Comparison of ENCODE assay signal across 9 mouse cellular contexts in genomic region chr9:56552187-56552686, GRCm38 (mm10).
DNase-seq lines count a peak whose midpoint lies in the region; ATAC-seq and TF ChIP-seq lines count a peak whose summit lies in the region.
"Had no signal": no experiment of that assay in that cellular context is flagged by ENCODE, and none has a peak within 500 bp of the region (broad histone marks: within the 10 kb centered on the region; RNA-seq: fewer than 3 reads in every experiment).

No protein-coding gene starts in this region.

- peaks cover 51% of the 10 kb centered on the region for H3K4me1 ChIP-seq in forebrain, embryonic 10.5 days
- H3K4me1 ChIP-seq in forebrain, embryonic 15.5 days = peaks cover 20% of the 10 kb centered on the region
- peaks cover 3% of the 10 kb centered on the region; the same call in 1 of the 2 replicates for H3K4me1 ChIP-seq in lung, adult 2 months (ENCODE audit: control insufficient read depth, insufficient read depth, low read length)
- no peaks in the 10 kb centered on the region for H3K4me1 ChIP-seq in liver, postnatal 0 days (ENCODE audit: insufficient read depth)

- no peak for TF ChIP-seq POLR2A in lung, adult 2 months (IDR thresholded peaks at IDR 0.05; ENCODE audit: borderline replicate concordance, extremely low read depth, low read depth, low read length)

- H3K27ac ChIP-seq in forebrain, embryonic 10.5 days = 0 out of 2 replicates have a peak overlapping the region, but pooled peaks have one; percentile 3
- H3K27ac ChIP-seq in forebrain, embryonic 15.5 days (replicated peaks) = no peak overlapping the region
- H3K27ac ChIP-seq in liver, postnatal 0 days (ENCODE audit: low read depth) = no peak overlapping the region
- H3K27ac ChIP-seq: intestine, embryonic 15.5 days had no signal

- no peak for ATAC-seq in forebrain, embryonic 15.5 days (replicated peaks)
- ATAC-seq in Patski = peak; percentile 65
- 0 out of 2 replicates have a peak, but pooled peaks have one; percentile 8 for ATAC-seq in liver, postnatal 0 days

- CTCF ChIA-PET in Patski (lab: Charles Lee) = interaction anchor here (0.6 to 2.7 kb wide), 18 partner anchors 10 to 434 kb away, joined by 3 to 13 read pairs (median 4); partner anchors contain the start of genes Hmg20a and Peak1

- no peaks in the 10 kb centered on the region for H3K36me3 ChIP-seq in forebrain, embryonic 10.5 days (replicated peaks)
- H3K36me3 ChIP-seq in forebrain, embryonic 15.5 days = no peaks in the 10 kb centered on the region
- H3K36me3 ChIP-seq in liver, postnatal 0 days (replicated peaks; ENCODE audit: insufficient read depth, low read length) = no peaks in the 10 kb centered on the region
- H3K36me3 ChIP-seq: intestine, embryonic 15.5 days had no signal

- POLR2A ChIA-PET in Patski (lab: Charles Lee) = interaction anchor here (0.9 to 1.3 kb wide), 4 partner anchors 45 to 350 kb away, joined by 3 to 5 read pairs (median 4); no protein-coding TSS in a partner anchor

- DNase-seq in forebrain, embryonic 10.5 days (ENCODE audit: extremely low spot score, low spot score) = no peak
- DNase-seq in lung, adult 2 months = peak; percentile 8
- DNase-seq in lung, postnatal 14 days = no peak
- DNase-seq in Patski (ENCODE audit: low read depth, low spot score) = no peak
- no peak for DNase-seq in liver, postnatal 0 days
- DNase-seq in gastrocnemius, adult 8-10 months (ENCODE audit: low spot score in 2 of 2) = no peak
- no peak for DNase-seq in natural killer cell, adult 2 months (ENCODE audit: low spot score in 2 of 2)

- no peaks in the 10 kb centered on the region for H3K9me3 ChIP-seq in forebrain, embryonic 10.5 days
- H3K9me3 ChIP-seq in forebrain, embryonic 15.5 days = no peaks in the 10 kb centered on the region
- no peaks in the 10 kb centered on the region for H3K9me3 ChIP-seq in liver, postnatal 0 days (ENCODE audit: low read length)
- H3K9me3 ChIP-seq: intestine, embryonic 15.5 days had no signal

- TF ChIP-seq EP300 in liver, postnatal 0 days (IDR thresholded peaks at IDR 0.05; ENCODE audit: low read depth) = no peak

- in situ Hi-C loops in Patski (cut with MboI; ENCODE audit: low pct_unique_long_range_greater_than_20kb) = loop anchor here (5.0 kb wide), 5 partner anchors 45 to 435 kb away; partner anchors contain the start of genes Hmg20a and Peak1

- H3K27me3 ChIP-seq in forebrain, embryonic 10.5 days (ENCODE audit: poor library complexity, severe bottlenecking) = peaks cover 71% of the 10 kb centered on the region
- no peaks in the 10 kb centered on the region for H3K27me3 ChIP-seq in forebrain, embryonic 15.5 days
- no peaks in the 10 kb centered on the region for H3K27me3 ChIP-seq in Patski
- no peaks in the 10 kb centered on the region for H3K27me3 ChIP-seq in liver, postnatal 0 days (ENCODE audit: insufficient read depth, low read length)
- H3K27me3 ChIP-seq: intestine, embryonic 15.5 days had no signal

- no peak overlapping the region for H3K4me3 ChIP-seq in forebrain, embryonic 10.5 days
- H3K4me3 ChIP-seq in forebrain, embryonic 15.5 days = no peak overlapping the region
- no peak overlapping the region for H3K4me3 ChIP-seq in lung, adult 2 months (replicated peaks; ENCODE audit: extremely low read depth, low read depth, low read length)
- no peak overlapping the region for H3K4me3 ChIP-seq in liver, postnatal 0 days (ENCODE audit: low read depth, low read length)
- H3K4me3 ChIP-seq: intestine, embryonic 15.5 days had no signal

- H3K4me2 ChIP-seq in forebrain, embryonic 15.5 days (replicated peaks) = no peak overlapping the region
- no peak overlapping the region for H3K4me2 ChIP-seq in liver, postnatal 0 days (ENCODE audit: low read depth, low read length)
- H3K4me2 ChIP-seq: intestine, embryonic 15.5 days had no signal

- TF ChIP-seq CTCF in lung, adult 2 months (IDR thresholded peaks at IDR 0.05; ENCODE audit: insufficient read depth, low read length) = no peak
- TF ChIP-seq CTCF in Patski (IDR thresholded peaks at IDR 0.05) = no peak
- no peak for TF ChIP-seq CTCF in liver, postnatal 0 days (IDR thresholded peaks at IDR 0.05; ENCODE audit: low read depth)

- 70% methylated on average over 6 of the region's 6 CpGs for WGBS in forebrain, embryonic 10.5 days
- WGBS in forebrain, embryonic 15.5 days = 71% methylated on average over 6 of the region's 6 CpGs
- 61% methylated on average over 6 of the region's 6 CpGs for WGBS in lung, adult 2 months
- whole genome bisulfite sequencing in liver, postnatal 0 days (ENCODE audit: insufficient replicate concordance) = 68% methylated on average over 6 of the region's 6 CpGs

- no peak overlapping the region for H3K9ac ChIP-seq in forebrain, embryonic 15.5 days (replicated peaks)
- no peak overlapping the region for H3K9ac ChIP-seq in liver, postnatal 0 days (replicated peaks)
- H3K9ac ChIP-seq: intestine, embryonic 15.5 days had no signal
